Mouse (Mus musculus): ENCODE results near the gene Greb1. TPM values are rescaled to one million over a fixed set of nuclear protein-coding genes. Genes with fewer than 3 reads are reported as not detected.

Greb1 gene
- polyA plus RNA-seq, 1 experiment from 2014 or later, result 0.24 TPM

GRCm38 (mm10) chr12:16630866-16631185, 169.9 kb downstream of the Greb1 start:
- H3K4me2 ChIP-seq (replicated peaks; ENCODE audit: low read depth), result no peak overlapping the region
- no peak overlapping the region for H3K9ac ChIP-seq (ENCODE audit: low read length)
- no peak overlapping the region for H3K27ac ChIP-seq (replicated peaks)
- H3K9me3 ChIP-seq (ENCODE audit: control insufficient read depth, low read length), result no peaks in the 10 kb centered on the region
- no peak overlapping the region for H3K4me3 ChIP-seq (ENCODE audit: low read depth, low read length)
- no peaks in the 10 kb centered on the region for H3K27me3 ChIP-seq (ENCODE audit: control insufficient read depth, insufficient read depth, low read length)
- no peaks in the 10 kb centered on the region for H3K4me1 ChIP-seq (replicated peaks; ENCODE audit: control insufficient read depth, insufficient read depth)
- DNase-seq (ENCODE audit: low spot score) (no peak), ATAC-seq (ENCODE audit: low FRiP score, low TSS enrichment) (no peak)
- WGBS, result 75% methylated on average over 1 of the region's 1 CpGs
- no peaks in the 10 kb centered on the region for H3K36me3 ChIP-seq (ENCODE audit: control insufficient read depth, insufficient read depth, low read length)
- TF ChIP-seq EP300 (optimal IDR thresholded peaks at IDR 0.05), result no peak
- no peak for TF ChIP-seq CTCF (IDR thresholded peaks at IDR 0.05; ENCODE audit: low read depth)

- TF ChIP-seq EP300 (optimal IDR thresholded peaks at IDR 0.05) (no peak), CTCF (IDR thresholded peaks at IDR 0.05; ENCODE audit: low read depth) (no peak)
Observed at GRCm38 (mm10) chr12:16630152-16630865, 170.4 kb downstream of the Greb1 start.

More at GRCm38 (mm10) chr12:16630152-16630865, 170.4 kb downstream of the Greb1 start:
- no peak for DNase-seq (ENCODE audit: low spot score)
- Histone ChIP-seq H3K9me3 (ENCODE audit: control insufficient read depth, low read length) (no peaks in the 10 kb centered on the region), H3K4me1 (replicated peaks; ENCODE audit: control insufficient read depth, insufficient read depth) (no peaks in the 10 kb centered on the region), H3K9ac (ENCODE audit: low read length) (no peak overlapping the region), H3K4me3 (ENCODE audit: low read depth, low read length) (no peak overlapping the region), H3K36me3 (ENCODE audit: control insufficient read depth, insufficient read depth, low read length) (no peaks in the 10 kb centered on the region), H3K27ac (replicated peaks) (no peak overlapping the region), H3K27me3 (ENCODE audit: control insufficient read depth, insufficient read depth, low read length) (no peaks in the 10 kb centered on the region), H3K4me2 (replicated peaks; ENCODE audit: low read depth) (no peak overlapping the region)
- ATAC-seq (ENCODE audit: low FRiP score, low TSS enrichment), result no peak
- 44% methylated on average over 7 of the region's 7 CpGs for WGBS

Small RNA genes lying within 50 kb of the gene (microRNA-seq; reads per million reads assigned to microRNA genes)
- not detected for gene Gm44305

Other genes starting within 250 kb of the Greb1 start
- gene Lpin1, start 189.9 kb downstream of the Greb1 start, polyA plus RNA-seq (2015; fragmentation: Nextera tagmentation; extraction: Ambion mirVana), result 1.6 and 1.8 TPM in 2 replicates
- gene Ntsr2, start 147.5 kb downstream of the Greb1 start, polyA plus RNA-seq (2015; fragmentation: Nextera tagmentation; extraction: Ambion mirVana), result not detected in 2 replicates
- 12.5 and 12.7 TPM in 2 replicates for gene E2f6, start 10.1 kb upstream of the Greb1 start, polyA plus RNA-seq (2015; fragmentation: Nextera tagmentation; extraction: Ambion mirVana)
- 12.1 and 13.3 TPM in 2 replicates for gene Rock2, start 94.0 kb upstream of the Greb1 start, polyA plus RNA-seq (2015; fragmentation: Nextera tagmentation; extraction: Ambion mirVana)
- 22.5 and 22.9 TPM in 2 replicates for gene Pqlc3, start 199.5 kb upstream of the Greb1 start, polyA plus RNA-seq (2015; fragmentation: Nextera tagmentation; extraction: Ambion mirVana)
- 0.29 and 0.38 TPM in 2 replicates for gene 2410004P03Rik, start 210.8 kb upstream of the Greb1 start, polyA plus RNA-seq (2015; fragmentation: Nextera tagmentation; extraction: Ambion mirVana)

Measured in stomach, postnatal 0 days (tissue).